Mouse (Mus musculus) heart, embryonic 14.5 days (tissue): ENCODE results near the gene Atg4a-ps. TPM values are rescaled to one million over a fixed set of nuclear protein-coding genes. Genes with fewer than 3 reads are reported as not detected.

Experiments
- ATAC-seq: fragments of 200-750 bp; cut with Nextera tagmentation; 2 replicates; pipeline ENCODE4 v1.8.0; 2017; ENCODE audit warnings: low read depth, moderate TSS enrichment; ENCODE audit not compliant: insufficient number of reproducible peaks, insufficient read depth, low FRiP score
- H3K27ac ChIP-seq, 2 experiments: fragments of 200-500 bp in 1 of 2; fragments of 300-500 bp in 1 of 2; sonication (generic) in 1 of 2; replicated peaks in 1 of 2; 2 replicates each; pipeline ENCODE4 v1.5.1; 2012 to 2014; ENCODE audit warnings: low read depth in 2 of 2, low read length in 2 of 2, control low read depth in 1 of 2, mild to moderate bottlenecking in 1 of 2, mixed read lengths in 1 of 2; ENCODE audit not compliant: control insufficient read depth in 1 of 2, insufficient read depth in 1 of 2
- H3K27me3 ChIP-seq: fragments of 300-500 bp; sonication (generic); 2 replicates; pipeline ENCODE4 v1.6.1; 2014; ENCODE audit warnings: mild to moderate bottlenecking, low read length, control low read depth; ENCODE audit not compliant: control insufficient read depth, insufficient read depth
- H3K36me3 ChIP-seq: fragments of 300-500 bp; sonication (generic); 2 replicates; pipeline ENCODE4 v1.6.1; 2014; ENCODE audit warnings: mild to moderate bottlenecking, control low read depth, low read length, mixed read lengths; ENCODE audit not compliant: control insufficient read depth, insufficient read depth
- H3K4me1 ChIP-seq, 2 experiments: fragments of 200-500 bp in 1 of 2; fragments of 300-500 bp in 1 of 2; sonication (generic) in 1 of 2; 2 replicates each; pipeline ENCODE4 v1.6.1; 2012 to 2014; ENCODE audit warnings: low read length in 2 of 2, control low read depth in 1 of 2, mixed read lengths in 1 of 2; ENCODE audit not compliant: control insufficient read depth in 2 of 2, insufficient read depth in 2 of 2
- H3K4me2 ChIP-seq: fragments of 300-500 bp; sonication (generic); 2 replicates; pipeline ENCODE4 v1.6.1; 2014; ENCODE audit warnings: mild to moderate bottlenecking, low read length
- H3K4me3 ChIP-seq, 2 experiments: fragments of 200-500 bp in 1 of 2; fragments of 300-500 bp in 1 of 2; sonication (generic) in 1 of 2; 2 replicates each; pipeline ENCODE4 v1.5.1; 2012 to 2014; ENCODE audit warnings: low read length in 2 of 2, mild to moderate bottlenecking in 2 of 2, control low read depth in 1 of 2, low read depth in 1 of 2, moderate library complexity in 1 of 2; ENCODE audit not compliant: control insufficient read depth in 1 of 2, insufficient read depth in 1 of 2
- H3K9ac ChIP-seq: fragments of 300-500 bp; sonication (generic); 2 replicates; pipeline ENCODE4 v1.6.1; 2014; ENCODE audit warnings: mild to moderate bottlenecking, low read length
- H3K9me3 ChIP-seq: fragments of 300-500 bp; sonication (generic); 2 replicates; pipeline ENCODE4 v1.6.1; 2016; ENCODE audit warnings: low read length, control low read depth; ENCODE audit not compliant: control insufficient read depth
- WGBS: fragments of 180-500 bp; shearing (Covaris S2); extraction: QIAGEN DNeasy Blood & Tissue Kit; methylation state at CpG from one replicate; pipeline ENCODE4 v1.1.7; 2014; 5-methylcytosine and 5-hydroxymethylcytosine counted together
- polyA plus RNA-seq: library from polyadenylated mRNA; unstranded; fragments of >200 nt; fragmentation: Nextera tagmentation; extraction: Ambion mirVana; gene quantifications from 2 replicates; pipeline ENCODE4 v1.2.1, GENCODE M21; 2014

Gene Atg4a-ps
- polyA plus RNA-seq, 1 experiment from 2014 or later = not detected

DNA sequence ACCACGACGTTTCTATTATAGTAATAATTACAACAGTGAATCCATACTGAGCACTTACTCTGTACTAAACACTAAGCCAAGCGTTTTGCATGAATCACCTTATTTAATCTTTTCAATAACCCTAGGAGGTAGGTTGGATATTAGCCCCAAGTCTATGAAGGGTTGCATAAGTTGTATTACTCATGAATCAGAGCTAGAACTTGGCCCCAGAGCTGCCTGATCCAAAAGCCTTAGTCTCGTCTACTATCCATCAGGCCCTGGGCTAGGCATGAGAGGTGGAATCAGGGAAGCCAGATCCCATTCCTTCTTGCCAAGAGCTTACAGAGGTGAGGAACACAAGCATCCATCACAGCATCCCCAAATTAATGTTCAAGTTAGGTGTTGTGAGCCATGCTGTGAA lies 30.2 kb downstream of the Atg4a-ps start:
- Histone ChIP-seq H3K9me3 (no peaks in the 10 kb centered on the region), H3K4me2 (no peak overlapping the region), H3K36me3 (no peaks in the 10 kb centered on the region), H3K4me3 (no peak overlapping the region), H3K27me3 (no peaks in the 10 kb centered on the region; the same call in 1 of the 2 replicates), H3K27ac (no peak overlapping the region), H3K9ac (no peak overlapping the region), H3K4me1 (no peaks in the 10 kb centered on the region)
- ATAC-seq = no peak
- WGBS = 77% methylated on average over 4 of the region's 4 CpGs

DNA sequence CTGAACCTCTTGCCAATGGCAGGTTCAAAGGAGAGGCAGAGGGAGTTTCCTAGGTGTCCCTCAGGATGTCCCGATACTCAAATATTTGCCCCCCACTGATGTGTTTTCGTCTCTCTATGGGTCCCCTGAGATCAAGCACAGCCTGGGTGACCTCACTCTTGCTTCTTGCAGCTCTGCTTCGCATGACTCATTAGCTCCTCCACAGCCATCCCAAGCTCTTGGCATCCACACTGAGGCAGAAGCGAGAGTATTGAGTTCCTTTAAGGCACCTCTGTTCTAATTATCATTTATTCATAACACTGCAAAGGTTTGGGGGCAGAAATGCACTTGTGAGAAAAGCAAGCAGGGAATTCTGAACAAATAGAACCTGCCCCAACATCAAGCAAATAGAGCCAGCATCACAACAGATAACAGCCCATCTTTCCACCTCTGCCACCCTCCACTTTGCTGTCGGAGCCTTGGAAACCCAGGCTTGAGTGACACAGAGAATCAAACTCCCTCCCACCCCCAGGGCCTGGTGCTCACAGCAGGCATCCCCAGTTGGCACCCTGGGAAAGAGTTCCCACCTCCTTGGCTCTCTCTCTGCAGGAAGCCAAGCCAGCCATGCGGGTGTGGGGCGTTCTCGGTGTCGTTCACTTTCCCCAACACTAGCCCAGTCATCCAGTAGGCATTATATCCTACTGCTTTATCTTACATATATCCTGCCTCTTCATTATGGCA lies 33.1 kb downstream of the Atg4a-ps start:
- no peak overlapping the region for H3K4me3 ChIP-seq
- H3K27ac ChIP-seq = no peak overlapping the region
- no peak for ATAC-seq
- WGBS = 56% methylated on average over 9 of the region's 9 CpGs
- H3K4me1 ChIP-seq = no peaks in the 10 kb centered on the region
- H3K36me3 ChIP-seq = no peaks in the 10 kb centered on the region
- no peaks in the 10 kb centered on the region for H3K9me3 ChIP-seq
- no peaks in the 10 kb centered on the region; the same call in 1 of the 2 replicates for H3K27me3 ChIP-seq
- no peak overlapping the region for H3K4me2 ChIP-seq
- H3K9ac ChIP-seq = no peak overlapping the region

DNA sequence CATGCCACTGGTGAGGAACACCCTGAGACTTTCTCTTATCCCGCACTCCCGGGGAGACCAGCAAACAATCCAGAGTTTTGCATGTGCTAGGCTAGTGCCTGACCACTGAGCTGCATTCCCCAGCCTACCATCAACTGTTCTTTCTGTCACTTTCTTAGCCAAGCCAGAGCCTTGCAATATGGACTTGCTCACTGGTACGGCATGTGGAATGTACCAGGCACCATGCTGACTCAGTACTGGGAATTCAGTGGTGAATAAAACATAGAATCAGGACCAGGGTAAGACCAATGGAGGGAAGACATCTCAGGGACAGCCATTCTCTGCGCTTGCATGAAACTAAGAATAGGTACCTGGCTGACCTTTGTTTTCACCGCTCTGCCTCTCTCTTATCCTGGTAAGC lies 35.6 kb downstream of the Atg4a-ps start:
- Histone ChIP-seq H3K9me3 (no peaks in the 10 kb centered on the region), H3K36me3 (no peaks in the 10 kb centered on the region), H3K27me3 (no peaks in the 10 kb centered on the region; the same call in 1 of the 2 replicates), H3K4me1 (no peaks in the 10 kb centered on the region), H3K27ac (no peak overlapping the region), H3K4me3 (no peak overlapping the region), H3K4me2 (no peak overlapping the region), H3K9ac (no peak overlapping the region)
- no peak for ATAC-seq
- 83% methylated on average over 5 of the region's 5 CpGs for WGBS

DNA sequence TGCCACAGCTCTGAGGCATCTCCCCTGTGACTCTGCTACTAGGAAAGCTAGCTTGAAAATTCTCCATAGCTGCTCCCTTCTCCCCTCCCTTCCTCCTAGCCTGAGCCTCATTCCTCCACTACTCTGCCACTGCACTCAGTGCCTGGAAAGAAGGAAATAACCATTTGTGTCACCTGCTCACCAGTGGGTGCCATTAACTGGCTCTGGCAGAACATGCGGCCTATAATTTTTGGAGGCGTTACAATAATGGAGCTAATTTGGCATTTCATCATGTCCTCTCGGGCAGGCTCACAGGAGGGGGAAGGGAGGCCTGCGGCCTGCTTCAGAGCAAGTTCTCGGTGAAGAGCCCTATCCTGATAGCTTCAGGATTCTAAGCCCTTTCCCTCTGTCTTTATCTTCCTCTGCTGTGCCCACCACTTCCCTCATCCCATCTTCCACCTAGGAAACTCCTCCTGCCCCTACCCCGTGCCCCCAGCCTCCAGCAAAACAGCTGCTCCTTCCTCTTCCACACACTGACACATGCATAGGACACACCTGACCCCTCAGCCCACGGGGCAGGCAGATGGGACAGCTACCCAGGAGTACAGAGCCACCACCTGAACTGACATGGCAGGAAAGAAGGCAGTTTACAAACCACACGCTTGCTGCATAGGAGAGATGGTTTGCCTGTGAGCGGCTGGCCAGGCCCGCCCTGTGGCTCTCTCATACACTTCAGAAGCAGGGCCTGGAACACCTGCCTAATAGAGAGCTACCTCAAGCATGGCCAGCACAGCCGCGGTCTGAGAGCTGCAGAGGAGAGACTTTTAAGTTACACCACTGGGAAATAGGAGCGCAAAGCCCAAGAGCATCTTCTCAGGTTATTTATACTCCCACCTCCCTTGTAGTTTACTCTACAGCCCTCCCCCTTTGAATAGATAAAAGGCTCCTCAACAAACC lies 38.9 kb downstream of the Atg4a-ps start:
- Histone ChIP-seq H3K4me1 (no peaks in the 10 kb centered on the region), H3K27me3 (no peaks in the 10 kb centered on the region), H3K9ac (no peak overlapping the region), H3K4me2 (no peak overlapping the region), H3K27ac (no peak overlapping the region), H3K36me3 (no peaks in the 10 kb centered on the region), H3K4me3 (no peak overlapping the region), H3K9me3 (no peaks in the 10 kb centered on the region)
- ATAC-seq = no peak
- WGBS = 81% methylated on average over 13 of the region's 13 CpGs

DNA sequence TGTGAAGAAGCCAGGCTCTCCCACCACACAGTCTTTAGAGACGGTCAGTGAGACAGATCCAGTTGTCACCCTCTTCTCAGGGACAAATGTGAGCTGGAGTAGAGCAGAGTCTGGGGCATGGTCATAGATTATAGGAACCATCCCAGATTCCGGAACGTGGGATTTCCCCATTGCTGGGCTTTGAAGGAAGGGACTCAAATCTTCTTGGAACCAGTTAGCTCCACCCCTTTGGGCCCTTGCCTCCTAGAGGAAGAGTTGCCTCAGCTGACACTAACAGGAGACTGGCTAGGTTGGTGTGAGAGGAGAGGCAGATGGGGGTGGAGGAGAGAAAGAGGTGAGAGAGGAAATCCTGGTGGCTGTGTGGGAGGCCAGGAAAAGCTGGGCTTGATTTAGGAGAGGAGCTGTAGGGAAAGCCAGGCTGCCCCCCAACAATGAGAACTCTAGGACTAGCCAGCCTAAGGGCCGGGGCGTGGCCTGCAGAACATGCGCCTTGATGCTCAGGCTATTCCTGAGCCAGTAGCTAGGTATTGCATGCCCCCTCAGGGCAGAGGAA lies 39.7 kb downstream of the Atg4a-ps start:
- 89% methylated on average over 6 of the region's 6 CpGs for WGBS
- H3K4me2 ChIP-seq = no peak overlapping the region

DNA sequence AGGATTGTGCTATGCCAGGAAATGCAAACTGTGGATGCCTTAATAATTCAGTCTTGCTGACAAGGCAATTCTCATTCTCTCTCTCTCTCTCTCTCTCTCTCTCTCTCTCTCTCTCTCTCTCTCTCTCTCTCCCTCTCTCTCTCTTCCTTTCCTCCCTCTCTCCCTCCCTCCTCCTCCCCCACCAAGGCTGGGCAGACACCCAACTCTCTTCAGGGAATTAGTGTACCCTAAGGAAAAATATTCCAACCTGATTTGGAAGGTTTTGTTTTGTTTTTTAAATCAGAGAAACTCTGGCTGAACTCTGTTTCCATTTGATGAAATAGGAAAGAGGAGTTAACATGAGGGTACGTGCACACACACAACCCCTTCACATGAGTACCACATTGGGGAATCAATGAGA lies 44.3 kb downstream of the Atg4a-ps start:
- no peak for ATAC-seq
- Histone ChIP-seq H3K9ac (no peak overlapping the region), H3K27ac (no peak overlapping the region), H3K4me3 (no peak overlapping the region), H3K4me2 (no peak overlapping the region), H3K9me3 (no peaks in the 10 kb centered on the region), H3K27me3 (no peaks in the 10 kb centered on the region), H3K36me3 (no peaks in the 10 kb centered on the region), H3K4me1 (peaks cover 0 to 6% of the 10 kb centered on the region in 2 experiments; a peak in 1 of 4 replicates)
- 64% methylated on average over 1 of the region's 1 CpGs for WGBS

More for the DNA sequence above, 39.7 kb downstream of the Atg4a-ps start:
- no peaks in the 10 kb centered on the region for H3K9me3 ChIP-seq
- peaks cover 0 to 3% of the 10 kb centered on the region in 2 experiments; a peak in 1 of 4 replicates for H3K4me1 ChIP-seq
- H3K4me3 ChIP-seq = no peak overlapping the region
- H3K36me3 ChIP-seq = no peaks in the 10 kb centered on the region
- ATAC-seq = no peak
- H3K27ac ChIP-seq = no peak overlapping the region
- H3K9ac ChIP-seq = no peak overlapping the region
- H3K27me3 ChIP-seq = no peaks in the 10 kb centered on the region

DNA sequence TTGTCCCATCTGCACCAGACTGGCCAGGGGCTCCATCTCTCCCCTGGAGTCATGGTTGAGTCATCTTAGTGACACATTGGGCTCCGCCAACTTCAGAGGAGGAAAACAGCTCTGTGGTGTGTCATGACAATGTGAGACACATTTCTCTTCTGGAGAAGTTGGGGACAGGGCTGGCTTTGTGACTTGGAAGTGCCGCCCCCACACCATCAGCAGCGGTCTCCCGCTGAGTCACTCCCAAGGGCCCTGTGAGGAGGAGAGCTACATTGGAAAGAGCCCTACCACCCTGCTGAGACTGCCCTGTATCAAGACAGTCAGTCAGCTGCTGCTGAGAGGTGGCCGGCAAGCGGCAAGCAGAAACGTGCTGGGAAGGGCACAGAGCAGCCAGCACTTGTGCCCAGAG lies 44.9 kb downstream of the Atg4a-ps start:
- H3K9me3 ChIP-seq = no peaks in the 10 kb centered on the region
- H3K4me1 ChIP-seq = peaks cover 0 to 6% of the 10 kb centered on the region in 2 experiments; a peak in 1 of 4 replicates
- H3K27ac ChIP-seq = no peak overlapping the region
- no peak overlapping the region for H3K4me2 ChIP-seq
- no peak overlapping the region for H3K4me3 ChIP-seq
- no peaks in the 10 kb centered on the region for H3K36me3 ChIP-seq
- WGBS = 30% methylated on average over 7 of the region's 7 CpGs
- H3K27me3 ChIP-seq = no peaks in the 10 kb centered on the region
- no peak for ATAC-seq
- H3K9ac ChIP-seq = no peak overlapping the region
